Mouse (Mus musculus): ENCODE measurements at regions not wholly inside any gene's neighbourhood (a gene's known extent, or its start where the extent isn't known, plus 50 kb on each side); places are given as distances from the start of the nearest gene placed in this dataset.

- no peaks in the 10 kb centered on the region for H3K36me3 ChIP-seq (ENCODE audit: control insufficient read depth in 1 of 2, insufficient read depth in 2 of 2, low read length in 2 of 2)
- no peaks in the 10 kb centered on the region for H3K9me3 ChIP-seq (replicated peaks; ENCODE audit: insufficient read depth, low read length)
- no peaks in the 10 kb centered on the region for H3K4me1 ChIP-seq (ENCODE audit: control insufficient read depth in 1 of 2, insufficient read depth in 2 of 2, low read length in 2 of 2)
- TF ChIP-seq RAD21 (IDR thresholded peaks at IDR 0.05; ENCODE audit: low read depth, low read length) (no peak), SIN3A (IDR thresholded peaks at IDR 0.05; ENCODE audit: low read length) (no peak), ZKSCAN1 (IDR thresholded peaks at IDR 0.05; ENCODE audit: low read depth, low read length) (no peak)
- no peak overlapping the region for H3K27ac ChIP-seq (ENCODE audit: control insufficient read depth, low read depth, low read length)
- H3K79me2 ChIP-seq (ENCODE audit: control insufficient read depth, insufficient read depth, low read length, poor library complexity): no peaks in the 10 kb centered on the region
- DNase-seq (ENCODE audit: low read depth, low spot score): no peak
- no peak overlapping the region for H3K9ac ChIP-seq (ENCODE audit: control insufficient read depth, low read depth, low read length, poor library complexity, severe bottlenecking)
- H3K27me3 ChIP-seq (ENCODE audit: control insufficient read depth in 1 of 2, insufficient read depth in 2 of 2, low read length in 2 of 2): no peaks in the 10 kb centered on the region
- no peak overlapping the region for H3K4me3 ChIP-seq (ENCODE audit: control insufficient read depth in 1 of 2, insufficient read depth in 1 of 2, low read depth in 2 of 2, low read length in 2 of 2)
Observed at GRCm38 (mm10) chr15:63299311-63299710, 545.7 kb downstream of the Gsdmc2 start.

GRCm38 (mm10) chr15:63288534-63288933 is 556.4 kb downstream of the Gsdmc2 start:
- no peaks in the 10 kb centered on the region for H3K27me3 ChIP-seq (ENCODE audit: control insufficient read depth in 1 of 2, insufficient read depth in 2 of 2, low read length in 2 of 2)
- no peaks in the 10 kb centered on the region for H3K9me3 ChIP-seq (replicated peaks; ENCODE audit: insufficient read depth, low read length)
- DNase-seq (ENCODE audit: low read depth, low spot score): no peak
- no peak overlapping the region for H3K4me3 ChIP-seq (ENCODE audit: control insufficient read depth in 1 of 2, insufficient read depth in 1 of 2, low read depth in 2 of 2, low read length in 2 of 2)
- H3K79me2 ChIP-seq (ENCODE audit: control insufficient read depth, insufficient read depth, low read length, poor library complexity): no peaks in the 10 kb centered on the region
- no peak overlapping the region for H3K27ac ChIP-seq (ENCODE audit: control insufficient read depth, low read depth, low read length)
- H3K9ac ChIP-seq (ENCODE audit: control insufficient read depth, low read depth, low read length, poor library complexity, severe bottlenecking): no peak overlapping the region
- H3K4me1 ChIP-seq (ENCODE audit: control insufficient read depth in 1 of 2, insufficient read depth in 2 of 2, low read length in 2 of 2): no peaks in the 10 kb centered on the region
- no peaks in the 10 kb centered on the region for H3K36me3 ChIP-seq (ENCODE audit: control insufficient read depth in 1 of 2, insufficient read depth in 2 of 2, low read length in 2 of 2)
- TF ChIP-seq CTCF (IDR thresholded peaks at IDR 0.05 in 2 of 3, conservative IDR thresholded peaks at IDR 0.05 in 1 of 3; ENCODE audit: control insufficient read depth in 1 of 3, insufficient read depth in 1 of 3, low read depth in 2 of 3, low read length in 3 of 3, poor library complexity in 1 of 3, severe bottlenecking in 1 of 3): no peak

- Histone ChIP-seq H3K27me3 (ENCODE audit: control insufficient read depth in 1 of 2, insufficient read depth in 2 of 2, low read length in 2 of 2) (no peaks in the 10 kb centered on the region), H3K79me2 (ENCODE audit: control insufficient read depth, insufficient read depth, low read length, poor library complexity) (no peaks in the 10 kb centered on the region), H3K9me3 (replicated peaks; ENCODE audit: insufficient read depth, low read length) (no peaks in the 10 kb centered on the region), H3K9ac (ENCODE audit: control insufficient read depth, low read depth, low read length, poor library complexity, severe bottlenecking) (no peak overlapping the region), H3K4me1 (ENCODE audit: control insufficient read depth in 1 of 2, insufficient read depth in 2 of 2, low read length in 2 of 2) (no peaks in the 10 kb centered on the region), H3K4me3 (ENCODE audit: control insufficient read depth in 1 of 2, insufficient read depth in 1 of 2, low read depth in 2 of 2, low read length in 2 of 2) (no peak overlapping the region), H3K27ac (ENCODE audit: control insufficient read depth, low read depth, low read length) (no peak overlapping the region), H3K36me3 (ENCODE audit: control insufficient read depth in 1 of 2, insufficient read depth in 2 of 2, low read length in 2 of 2) (no peaks in the 10 kb centered on the region)
- no peak for DNase-seq (ENCODE audit: low read depth, low spot score)
- TF ChIP-seq JUND (IDR thresholded peaks at IDR 0.05; ENCODE audit: low read depth, low read length) (no peak), MYC (IDR thresholded peaks at IDR 0.05; ENCODE audit: low read depth, low read length) (no peak), POLR2A (IDR thresholded peaks at IDR 0.05; ENCODE audit: control insufficient read depth in 1 of 2, insufficient read depth in 1 of 2, low read depth in 1 of 2, low read length in 2 of 2, poor library complexity in 1 of 2) (no peak), MXI1 (IDR thresholded peaks at IDR 0.05; ENCODE audit: low read depth, low read length) (no peak), MYB (IDR thresholded peaks at IDR 0.05; ENCODE audit: low read depth, low read length) (no peak), POLR2AphosphoS5 (IDR thresholded peaks at IDR 0.05; ENCODE audit: borderline replicate concordance, low read depth, low read length) (no peak), CTCF (IDR thresholded peaks at IDR 0.05 in 2 of 3, conservative IDR thresholded peaks at IDR 0.05 in 1 of 3; ENCODE audit: control insufficient read depth in 1 of 3, insufficient read depth in 1 of 3, low read depth in 2 of 3, low read length in 3 of 3, poor library complexity in 1 of 3, severe bottlenecking in 1 of 3) (no peak), GATA1 (IDR thresholded peaks at IDR 0.05; ENCODE audit: low read depth, low read length) (no peak), GABPA (IDR thresholded peaks at IDR 0.05; ENCODE audit: low read depth, low read length) (no peak), TCF12 (IDR thresholded peaks at IDR 0.05; ENCODE audit: low read depth, low read length) (no peak), ZKSCAN1 (IDR thresholded peaks at IDR 0.05; ENCODE audit: low read depth, low read length) (no peak), UBTF (IDR thresholded peaks at IDR 0.05; ENCODE audit: borderline replicate concordance, insufficient read depth, low read depth, low read length) (no peak), RCOR1 (IDR thresholded peaks at IDR 0.05; ENCODE audit: low read depth, low read length) (no peak), MAFK (IDR thresholded peaks at IDR 0.05; ENCODE audit: borderline replicate concordance, low read depth, low read length) (no peak), POLR2AphosphoS2 (IDR thresholded peaks at IDR 0.05; ENCODE audit: low read length) (no peak), EP300 (IDR thresholded peaks at IDR 0.05; ENCODE audit: low read depth in 1 of 2, low read length in 2 of 2) (no peak), CHD2 (IDR thresholded peaks at IDR 0.05; ENCODE audit: low read length) (no peak), MAX (IDR thresholded peaks at IDR 0.05; ENCODE audit: low read length) (no peak), ETS1 (IDR thresholded peaks at IDR 0.05; ENCODE audit: low read depth, low read length) (no peak)
Observed at GRCm38 (mm10) chr15:63286026-63286425, 559.0 kb downstream of the Gsdmc2 start.
